Mouse (Mus musculus): ENCODE data around the gene Rab43. TPM values are rescaled to one million over a fixed set of nuclear protein-coding genes. Genes with fewer than 3 reads are reported as not detected.

The Rab43 gene
- polyA plus RNA-seq, 1 experiment = 78.0 TPM

- no peak overlapping the region for H3K27ac ChIP-seq (ENCODE audit: insufficient read depth, low read depth, low read length)
- no peak overlapping the region for H3K4me3 ChIP-seq (ENCODE audit: insufficient read depth, low read length)
- TF ChIP-seq POLR2A (IDR thresholded peaks at IDR 0.05; ENCODE audit: borderline replicate concordance, low read depth, low read length) (no peak), CTCF (IDR thresholded peaks at IDR 0.05; ENCODE audit: low read depth, low read length) (no peak)
- peaks cover 12% of the 10 kb centered on the region for H3K4me1 ChIP-seq (ENCODE audit: control insufficient read depth, insufficient read depth, low read length)
Measured at GRCm38 (mm10) chr6:87788896-87789587, 22.9 kb downstream of the Rab43 start.

DNA sequence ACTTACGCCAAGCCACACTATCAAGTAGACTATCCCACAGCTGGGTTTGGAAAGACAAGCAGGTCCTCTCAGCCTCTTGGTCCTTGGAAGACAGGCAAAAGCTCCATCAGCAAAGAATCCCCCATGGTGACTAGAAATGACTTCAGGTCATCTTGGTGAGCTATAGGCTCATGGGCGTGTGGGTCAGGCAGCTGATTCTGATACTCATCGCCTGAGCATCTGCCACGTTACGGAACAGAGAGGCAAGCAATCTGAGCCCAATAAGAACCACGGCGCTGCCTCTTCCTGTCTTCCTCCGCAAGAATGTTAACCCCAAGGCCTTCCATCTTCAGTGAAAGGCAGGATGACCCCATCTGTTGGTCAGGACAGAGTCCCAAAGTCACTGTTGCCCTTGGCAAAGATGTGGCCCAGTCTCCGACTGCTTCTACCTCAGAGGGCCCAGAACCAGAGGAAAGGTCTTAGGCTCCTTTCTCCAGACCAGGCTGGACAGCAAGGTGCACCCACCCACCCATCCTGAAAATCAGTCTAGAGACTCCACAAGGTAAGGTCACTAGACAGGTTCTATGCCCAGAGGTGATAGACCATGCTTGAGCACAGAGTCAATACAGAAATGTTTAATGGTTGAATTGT is 23.6 kb downstream of the Rab43 start:
- Histone ChIP-seq H3K27ac (ENCODE audit: insufficient read depth, low read depth, low read length) (no peak overlapping the region), H3K4me1 (ENCODE audit: control insufficient read depth, insufficient read depth, low read length) (peaks cover 12% of the 10 kb centered on the region), H3K4me3 (ENCODE audit: insufficient read depth, low read length) (no peak overlapping the region)
- no peak for TF ChIP-seq CTCF (IDR thresholded peaks at IDR 0.05; ENCODE audit: low read depth, low read length)
- no peak for TF ChIP-seq POLR2A (IDR thresholded peaks at IDR 0.05; ENCODE audit: borderline replicate concordance, low read depth, low read length)

- H3K4me1 ChIP-seq (ENCODE audit: control insufficient read depth, insufficient read depth, low read length) = peaks cover 12% of the 10 kb centered on the region
- no peak for TF ChIP-seq POLR2A (IDR thresholded peaks at IDR 0.05; ENCODE audit: borderline replicate concordance, low read depth, low read length)
- TF ChIP-seq CTCF (IDR thresholded peaks at IDR 0.05; ENCODE audit: low read depth, low read length) = no peak
- H3K27ac ChIP-seq (ENCODE audit: insufficient read depth, low read depth, low read length) = no peak overlapping the region
Measured at GRCm38 (mm10) chr6:87787108-87787890, 24.7 kb downstream of the Rab43 start.

DNA sequence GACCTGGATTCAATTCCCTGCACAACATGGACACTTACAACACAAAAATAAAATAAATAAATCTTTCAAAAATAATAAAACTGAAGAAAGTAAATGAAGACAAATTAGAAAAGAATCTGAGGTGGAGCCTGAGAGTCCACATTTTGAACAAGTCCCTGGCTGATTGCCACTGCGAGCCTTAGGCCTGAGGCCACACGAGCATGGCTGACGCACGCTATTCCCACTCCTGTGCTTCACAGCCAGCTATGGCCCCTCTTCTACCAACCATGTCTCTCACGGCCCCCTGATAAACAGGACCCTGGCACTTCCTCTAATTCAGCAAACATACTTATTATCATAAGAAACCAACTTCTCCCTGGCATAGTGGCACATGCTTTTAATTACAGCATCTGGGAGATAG is 25.3 kb downstream of the Rab43 start:
- TF ChIP-seq CTCF (IDR thresholded peaks at IDR 0.05; ENCODE audit: low read depth, low read length) (no peak), POLR2A (IDR thresholded peaks at IDR 0.05; ENCODE audit: borderline replicate concordance, low read depth, low read length) (no peak)
- Histone ChIP-seq H3K4me1 (ENCODE audit: control insufficient read depth, insufficient read depth, low read length) (peaks cover 12% of the 10 kb centered on the region), H3K4me3 (ENCODE audit: insufficient read depth, low read length) (no peak overlapping the region), H3K27ac (ENCODE audit: insufficient read depth, low read depth, low read length) (no peak overlapping the region)

More at GRCm38 (mm10) chr6:87787108-87787890, 24.7 kb downstream of the Rab43 start:
- H3K4me3 ChIP-seq (ENCODE audit: insufficient read depth, low read length) = no peak overlapping the region

DNA sequence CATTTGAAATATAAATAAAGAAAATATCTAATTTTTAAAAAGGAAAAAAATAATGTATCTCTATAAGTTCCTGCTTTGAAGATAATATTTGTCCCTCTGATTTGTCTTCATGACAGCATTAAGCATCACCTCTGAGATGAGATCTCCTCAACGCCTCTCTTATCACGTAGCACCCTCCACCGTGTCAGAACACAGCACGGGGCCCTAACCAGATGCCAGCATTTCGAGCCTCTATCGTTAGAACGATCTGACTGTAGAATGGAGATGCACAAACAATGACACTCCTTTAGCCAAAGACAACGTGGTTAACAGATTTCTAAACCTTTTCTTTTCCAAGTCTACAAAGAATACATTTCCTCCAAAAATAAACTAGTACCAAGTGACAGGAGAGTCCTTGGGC is 27.9 kb downstream of the Rab43 start:
- Histone ChIP-seq H3K27ac (ENCODE audit: insufficient read depth, low read depth, low read length) (no peak overlapping the region), H3K4me1 (ENCODE audit: control insufficient read depth, insufficient read depth, low read length) (peaks cover 2% of the 10 kb centered on the region), H3K4me3 (ENCODE audit: insufficient read depth, low read length) (no peak overlapping the region)
- TF ChIP-seq CTCF (IDR thresholded peaks at IDR 0.05; ENCODE audit: low read depth, low read length) (no peak), POLR2A (IDR thresholded peaks at IDR 0.05; ENCODE audit: borderline replicate concordance, low read depth, low read length) (no peak)

DNA sequence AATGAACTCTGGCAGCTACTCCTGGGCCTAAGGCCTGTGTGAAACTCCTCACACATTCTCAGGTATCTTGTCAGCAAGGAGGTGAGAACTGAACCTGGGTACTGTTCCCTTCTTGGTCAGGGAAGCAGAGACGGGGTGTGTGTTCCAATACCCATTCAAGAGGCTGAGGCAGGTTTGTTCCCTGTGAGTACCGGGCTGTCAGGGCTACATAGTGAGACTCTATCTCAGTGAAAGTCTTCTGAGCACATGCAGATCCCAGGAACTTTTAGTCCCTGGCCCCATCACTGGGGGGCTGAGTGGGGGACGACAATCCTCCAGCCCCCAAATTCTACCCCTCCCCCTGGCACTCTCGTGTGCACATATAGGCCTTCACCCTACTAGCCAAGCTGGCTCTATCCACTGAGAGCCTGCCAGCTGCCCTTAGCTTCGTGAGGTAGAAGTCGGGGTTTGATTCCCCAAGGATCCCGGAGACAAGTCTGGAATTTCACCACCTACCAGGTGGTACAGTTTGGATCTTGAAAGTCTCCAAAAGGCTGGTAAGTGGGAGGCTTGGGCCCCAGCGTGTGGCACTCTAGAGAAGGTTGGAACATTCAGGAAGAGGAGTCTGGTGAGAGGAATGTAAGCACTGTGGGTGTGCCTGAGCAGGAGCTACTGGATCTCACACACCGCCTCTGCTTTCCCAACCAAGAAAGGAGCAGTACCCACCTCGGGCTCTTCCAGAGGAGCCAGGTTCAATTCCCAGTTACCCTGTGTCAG is 31.2 kb downstream of the Rab43 start:
- Histone ChIP-seq H3K27ac (ENCODE audit: insufficient read depth, low read depth, low read length) (no peak overlapping the region), H3K4me1 (ENCODE audit: control insufficient read depth, insufficient read depth, low read length) (peaks cover 8% of the 10 kb centered on the region), H3K4me3 (ENCODE audit: insufficient read depth, low read length) (no peak overlapping the region)
- TF ChIP-seq POLR2A (IDR thresholded peaks at IDR 0.05; ENCODE audit: borderline replicate concordance, low read depth, low read length) (no peak), CTCF (IDR thresholded peaks at IDR 0.05; ENCODE audit: low read depth, low read length) (no peak)

GRCm38 (mm10) chr6:87779174-87780165 is 32.5 kb downstream of the Rab43 start:
- peaks cover 8% of the 10 kb centered on the region for H3K4me1 ChIP-seq (ENCODE audit: control insufficient read depth, insufficient read depth, low read length)
- no peak overlapping the region for H3K4me3 ChIP-seq (ENCODE audit: insufficient read depth, low read length)
- TF ChIP-seq POLR2A (IDR thresholded peaks at IDR 0.05; ENCODE audit: borderline replicate concordance, low read depth, low read length) (no peak), CTCF (IDR thresholded peaks at IDR 0.05; ENCODE audit: low read depth, low read length) (no peak)
- no peak overlapping the region for H3K27ac ChIP-seq (ENCODE audit: insufficient read depth, low read depth, low read length)

DNA sequence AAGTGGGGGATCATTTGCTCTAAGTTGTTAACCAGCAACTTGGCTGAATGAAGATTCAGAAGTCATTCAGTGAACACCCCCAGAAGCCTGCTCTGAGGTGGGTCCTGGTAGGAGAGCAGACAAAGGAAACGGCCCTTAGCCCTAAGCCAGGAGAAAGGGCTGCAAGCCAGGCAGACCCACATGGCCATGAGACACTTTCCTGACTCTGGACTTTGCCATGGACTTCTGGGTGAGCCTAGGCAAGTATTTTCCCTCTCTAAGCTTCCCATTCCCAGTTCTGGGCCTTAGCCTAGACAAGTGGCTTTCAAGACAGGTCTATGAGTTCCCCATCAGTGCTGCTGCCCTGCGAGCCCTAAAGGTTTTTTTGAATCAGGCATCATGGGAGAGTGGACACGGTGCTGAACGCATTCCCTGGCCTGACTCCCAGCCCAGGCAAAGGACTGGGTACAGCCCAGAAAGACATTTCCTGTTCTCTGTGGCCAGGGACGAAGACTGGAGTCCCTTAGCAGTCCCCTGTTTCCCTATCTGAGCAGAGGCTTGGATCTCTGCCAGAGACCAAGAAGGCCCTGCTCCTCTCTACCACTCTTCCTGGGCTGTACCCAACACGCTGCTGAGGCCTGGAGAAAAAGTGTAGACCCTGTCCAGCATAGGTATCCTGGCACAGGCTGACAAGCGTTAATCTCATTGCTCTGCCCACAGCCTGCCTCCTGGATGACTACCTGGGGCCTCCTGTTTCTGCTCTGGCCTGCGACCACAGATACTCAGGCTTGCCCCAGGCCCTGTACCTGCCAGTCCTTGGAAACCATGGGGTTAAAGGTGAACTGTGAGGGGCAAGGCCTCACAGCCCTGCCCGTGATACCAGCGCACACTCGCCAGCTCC is 33.4 kb downstream of the Rab43 start:
- Histone ChIP-seq H3K4me1 (ENCODE audit: control insufficient read depth, insufficient read depth, low read length) (peaks cover 8% of the 10 kb centered on the region), H3K27ac (ENCODE audit: insufficient read depth, low read depth, low read length) (no peak overlapping the region)

More for the DNA sequence above, 33.4 kb downstream of the Rab43 start:
- H3K4me3 ChIP-seq (ENCODE audit: insufficient read depth, low read length) = no peak overlapping the region
- TF ChIP-seq CTCF (IDR thresholded peaks at IDR 0.05; ENCODE audit: low read depth, low read length) (no peak), POLR2A (IDR thresholded peaks at IDR 0.05; ENCODE audit: borderline replicate concordance, low read depth, low read length) (no peak)

Data from bone marrow macrophage, adult 2 months (primary cell).